Mouse (Mus musculus) E14TG2a.4 (cell line): Measurements from ENCODE around the gene Platr17.

Source experiments
- CTCF ChIP-seq: conservative IDR thresholded peaks from 2 replicates; pipeline ENCODE4 v1.5.1; 2014; ENCODE audit warnings: low read length
- NANOG ChIP-seq: IDR thresholded peaks from 2 replicates; pipeline ENCODE4 v1.6.1; 2014; ENCODE audit warnings: borderline replicate concordance, low read length, mixed read lengths
- POU5F1 ChIP-seq: IDR thresholded peaks from 2 replicates; pipeline ENCODE4 v1.6.1; 2014; ENCODE audit warnings: low read length, borderline replicate concordance

DNA sequence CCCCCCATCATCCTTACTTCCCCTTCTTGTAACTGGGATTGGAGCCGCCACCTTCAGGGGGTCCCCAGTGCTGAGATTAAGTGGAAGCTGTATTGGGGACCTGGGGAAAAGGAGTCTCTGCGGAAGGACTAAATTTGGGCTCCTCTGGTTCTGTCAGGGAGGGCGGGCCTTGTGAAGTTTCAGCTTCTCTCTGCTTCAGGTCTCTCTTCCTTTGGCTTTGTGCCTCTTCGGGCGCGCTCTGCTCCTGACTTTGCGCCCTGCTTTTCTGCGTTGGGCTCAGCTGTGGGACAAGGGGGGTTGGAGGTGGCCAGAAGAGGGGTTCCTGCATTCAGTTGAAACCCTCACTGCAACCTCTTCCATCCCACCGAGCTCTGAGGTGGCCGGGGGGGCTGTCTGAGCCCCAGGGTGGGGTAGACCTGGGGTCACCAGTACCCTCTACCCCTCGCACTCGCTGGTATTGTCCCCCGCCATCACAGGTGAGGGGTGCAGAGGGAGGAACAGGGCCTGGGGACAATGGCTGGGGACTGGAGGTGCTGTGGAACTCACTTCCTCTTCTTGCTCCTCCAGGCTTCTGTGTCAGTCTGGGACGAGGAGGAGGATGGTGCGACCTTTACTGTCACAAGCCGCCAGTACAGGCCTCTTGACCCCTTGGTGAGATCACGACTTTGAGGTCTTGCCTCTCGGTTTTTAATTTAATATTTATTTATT, 26.4 kb downstream of the Platr17 start:
- TF ChIP-seq POU5F1 (no peak), NANOG (no peak), CTCF (no peak)
